Mouse (Mus musculus): Measurements from ENCODE around the gene Hes7.

Gene Hes7

GRCm38 (mm10) chr11:69088103-69088855 is 31.9 kb upstream of the Hes7 start, which contains the start of gene Vamp2:
Gene Vamp2, plus strand, starts transcription at chr11:69088490.
- DNase-seq, result peak; percentile 96 to 98

DNA sequence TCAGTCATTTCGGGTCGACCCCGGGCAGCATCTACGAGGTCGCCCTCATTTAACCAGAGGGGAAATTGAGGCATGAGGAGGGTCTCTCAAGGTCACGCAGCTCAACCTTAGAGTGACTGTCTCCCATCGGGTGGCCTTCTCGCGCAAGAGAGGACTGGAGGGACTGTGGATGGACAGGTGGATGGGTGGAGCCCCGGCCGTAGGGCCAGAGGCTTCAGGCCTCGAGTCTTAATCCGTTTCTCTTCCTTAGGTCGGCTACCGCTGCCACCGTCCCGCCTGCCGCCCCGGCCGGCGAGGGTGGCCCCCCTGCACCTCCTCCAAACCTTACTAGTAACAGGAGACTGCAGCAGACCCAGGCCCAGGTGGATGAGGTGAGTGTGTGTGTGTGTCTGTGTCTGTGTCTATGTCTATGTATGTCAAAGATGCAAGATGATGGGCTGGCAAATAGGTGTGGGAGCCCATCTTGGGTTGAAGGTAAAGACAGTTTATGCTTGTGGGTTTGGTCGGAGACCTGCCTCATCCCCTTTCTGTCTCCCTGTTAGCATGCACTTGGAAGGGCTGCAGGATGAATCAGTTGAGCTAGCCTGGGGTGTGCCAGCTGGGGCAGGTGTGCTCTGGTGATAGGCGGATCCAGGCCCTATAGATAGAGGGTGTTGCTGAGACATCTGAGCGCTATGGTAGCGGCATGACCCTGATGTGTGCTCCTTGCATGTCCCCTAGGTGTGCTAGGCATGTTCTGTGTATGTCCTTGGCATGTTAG is 31.2 kb upstream of the Hes7 start:
- peak in 1 of 2 experiments; percentile 39 for DNase-seq

GRCm38 (mm10) chr11:69089616-69090290 is 30.5 kb upstream of the Hes7 start:
- peak; percentile 33 to 54 for DNase-seq

DNA sequence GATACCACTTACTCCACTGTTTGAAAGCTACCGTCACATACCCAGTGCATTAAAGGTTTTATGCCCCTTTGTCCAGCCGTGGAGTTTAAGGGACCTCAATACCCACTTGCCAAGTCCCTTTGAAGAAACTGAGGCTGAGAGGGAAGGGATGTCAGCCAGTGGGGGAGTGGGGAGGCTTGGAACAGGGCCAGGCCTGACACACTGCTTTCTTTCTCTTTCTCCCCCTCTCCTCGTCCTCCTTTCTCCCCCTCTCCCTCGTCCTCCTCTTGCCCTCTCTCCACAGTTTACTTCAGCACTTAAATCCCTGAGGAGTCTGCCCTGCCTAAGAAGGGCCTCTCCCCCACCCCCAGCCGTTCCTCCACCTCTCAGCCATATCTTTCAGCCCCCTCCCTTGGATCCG is 29.8 kb upstream of the Hes7 start:
- DNase-seq, result peak in 1 of 2 experiments; percentile 49

GRCm38 (mm10) chr11:69091566-69092385 is 28.4 kb upstream of the Hes7 start:
- no peak for DNase-seq

DNA sequence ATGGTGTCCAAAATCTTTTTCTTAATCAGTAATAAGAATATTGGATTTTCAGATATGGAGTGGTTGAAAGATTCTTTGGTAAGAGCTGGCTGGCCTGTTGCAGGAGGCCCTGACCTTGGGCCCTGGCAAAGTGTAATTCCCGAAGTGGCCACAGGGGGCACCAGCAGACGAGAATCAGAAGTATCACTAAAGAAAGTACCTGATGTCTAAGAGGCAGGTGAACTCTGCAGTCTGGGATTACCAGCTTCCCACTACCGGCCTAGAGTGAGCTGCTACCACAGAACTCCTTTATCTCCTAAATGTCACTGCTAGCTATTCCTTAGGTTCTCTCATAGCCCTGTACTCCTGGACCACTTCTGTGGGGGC is 27.8 kb upstream of the Hes7 start:
- peak; percentile 93 to 94 for DNase-seq

GRCm38 (mm10) chr11:69092871-69093270 is 27.3 kb upstream of the Hes7 start:
- DNase-seq, result no peak

DNA sequence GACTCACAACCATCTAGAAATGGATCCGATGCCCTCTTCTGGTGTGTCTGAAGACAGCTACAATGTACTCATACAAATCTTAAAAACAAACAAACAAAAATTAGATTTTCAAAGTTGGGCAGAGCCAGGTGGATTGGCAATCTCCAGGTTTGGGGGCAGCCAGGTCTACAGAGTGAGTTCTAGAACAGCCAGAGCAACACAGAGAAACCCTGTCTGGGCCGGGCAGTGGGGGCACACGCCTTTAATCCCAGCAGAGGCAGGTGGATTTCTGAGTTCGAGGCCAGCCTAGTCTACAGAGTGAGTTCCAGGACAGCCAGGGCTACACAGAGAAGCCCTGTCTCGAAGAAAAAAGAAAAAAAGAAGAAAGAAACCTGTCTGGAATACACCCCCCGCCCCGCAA is 26.3 kb upstream of the Hes7 start:
- peak; percentile 19 to 31 for DNase-seq

GRCm38 (mm10) chr11:69094697-69095429 is 25.3 kb upstream of the Hes7 start, which contains the start of gene Per1:
Gene Per1, plus strand, starts transcription at chr11:69095217.
- peak; percentile 98 to 99 for DNase-seq

- DNase-seq, result peak; percentile 33 to 35
Measured at GRCm38 (mm10) chr11:69095511-69096231, 24.5 kb upstream of the Hes7 start.

- no peak for DNase-seq
Measured at GRCm38 (mm10) chr11:69096360-69096986, 23.7 kb upstream of the Hes7 start.

DNA sequence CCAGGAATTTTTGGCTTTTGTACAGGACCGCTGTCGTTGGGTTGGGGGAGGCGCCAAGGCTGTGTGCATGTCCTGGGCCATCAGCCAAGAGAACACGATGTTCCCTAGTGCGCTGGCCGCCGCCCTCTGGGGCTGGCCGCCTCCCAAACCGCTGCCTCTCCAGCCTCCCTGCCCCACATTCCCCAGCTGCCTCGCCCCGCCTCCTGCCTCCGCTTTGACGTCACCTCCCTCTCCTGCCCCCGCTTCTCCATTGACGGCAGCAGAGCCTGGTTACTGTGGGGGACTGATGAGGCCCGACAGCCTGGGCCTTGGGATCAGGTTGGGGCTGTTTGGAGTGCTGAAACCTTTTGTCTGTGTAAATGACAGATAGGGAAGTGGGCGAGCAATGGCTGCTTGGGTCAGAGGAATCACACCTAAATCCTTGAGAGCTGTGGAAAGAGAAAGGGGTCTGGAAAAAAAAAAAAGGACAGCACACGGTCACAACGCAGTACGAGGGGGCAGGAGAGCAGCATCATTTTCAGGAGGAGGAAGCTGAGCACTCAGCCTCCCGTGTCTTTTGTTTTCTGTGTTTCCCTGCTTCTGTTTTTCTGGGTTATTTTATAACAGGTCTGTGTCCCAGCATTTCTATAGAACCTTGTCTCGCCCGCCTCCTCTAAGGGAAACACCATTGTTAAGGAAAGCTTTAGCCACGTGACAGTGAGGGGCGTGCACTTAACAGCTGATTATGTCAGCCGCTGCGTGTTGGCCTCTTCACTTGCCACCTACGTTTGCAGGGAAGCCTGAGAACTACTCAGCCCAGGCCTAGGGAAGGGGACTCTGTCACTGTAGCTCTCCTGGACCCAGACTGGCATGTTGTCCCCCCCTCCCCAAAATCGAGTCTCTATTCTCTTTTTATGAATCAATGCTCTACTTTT is 23.0 kb upstream of the Hes7 start:
- peak; percentile 85 to 89 for DNase-seq

DNA sequence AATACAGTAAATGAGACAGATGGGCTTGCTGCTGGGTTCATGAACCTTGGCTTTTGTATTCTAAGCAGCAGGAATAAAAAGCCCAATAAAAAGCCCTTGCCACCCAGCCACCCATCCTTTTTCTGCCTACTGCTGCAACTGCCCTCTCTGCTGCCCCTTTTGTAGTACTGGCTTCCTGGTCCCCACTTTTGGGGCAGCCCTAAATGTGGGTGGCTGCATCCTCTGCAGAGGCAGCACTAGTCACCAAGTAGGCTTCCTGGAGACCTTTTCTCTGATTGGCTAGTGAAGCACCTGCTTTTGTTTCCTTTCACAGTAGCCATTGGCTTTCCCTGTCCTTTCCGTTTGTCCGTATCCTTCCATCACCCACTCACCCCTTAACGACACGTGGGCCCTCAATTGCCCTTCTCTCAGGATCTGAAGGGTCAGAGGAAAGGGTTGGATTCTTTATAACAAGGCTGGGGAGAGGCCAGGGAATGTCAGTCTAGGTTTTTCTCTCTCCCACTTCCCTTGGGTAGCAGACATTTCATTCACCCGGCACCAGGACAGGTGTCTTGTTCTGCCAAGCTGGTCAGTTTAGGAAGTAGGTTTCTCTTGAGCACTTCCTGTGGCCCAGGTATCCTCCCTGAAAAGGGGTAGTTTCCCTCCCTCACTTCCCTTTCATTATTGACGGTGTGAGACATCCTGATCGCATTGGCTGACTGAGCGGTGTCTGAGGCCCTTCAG is 22.0 kb upstream of the Hes7 start:
- DNase-seq, result peak in 1 of 2 experiments; percentile 25

DNA sequence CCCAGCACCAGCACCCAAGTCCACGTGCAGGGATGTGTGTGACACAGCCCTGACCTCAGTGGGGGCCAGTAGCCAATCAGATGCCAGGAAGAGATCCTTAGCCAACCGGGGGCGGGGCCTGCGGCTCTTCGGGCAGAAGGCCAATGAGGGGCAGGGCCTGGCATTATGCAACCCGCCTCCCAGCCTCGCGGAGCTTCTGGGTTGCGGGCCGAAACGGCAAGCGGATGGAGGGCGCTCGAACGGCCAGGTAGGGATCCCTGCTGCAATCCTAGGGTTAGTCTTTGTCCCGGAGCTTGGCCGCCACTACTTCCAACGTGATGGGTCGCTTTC is 21.5 kb upstream of the Hes7 start:
- peak; percentile 100 for DNase-seq

GRCm38 (mm10) chr11:69099177-69099914 is 20.9 kb upstream of the Hes7 start:
- peak in 1 of 2 experiments; percentile 82 for DNase-seq

GRCm38 (mm10) chr11:69099915-69100345 is 20.3 kb upstream of the Hes7 start:
- peak; percentile 93 to 96 for DNase-seq

DNA sequence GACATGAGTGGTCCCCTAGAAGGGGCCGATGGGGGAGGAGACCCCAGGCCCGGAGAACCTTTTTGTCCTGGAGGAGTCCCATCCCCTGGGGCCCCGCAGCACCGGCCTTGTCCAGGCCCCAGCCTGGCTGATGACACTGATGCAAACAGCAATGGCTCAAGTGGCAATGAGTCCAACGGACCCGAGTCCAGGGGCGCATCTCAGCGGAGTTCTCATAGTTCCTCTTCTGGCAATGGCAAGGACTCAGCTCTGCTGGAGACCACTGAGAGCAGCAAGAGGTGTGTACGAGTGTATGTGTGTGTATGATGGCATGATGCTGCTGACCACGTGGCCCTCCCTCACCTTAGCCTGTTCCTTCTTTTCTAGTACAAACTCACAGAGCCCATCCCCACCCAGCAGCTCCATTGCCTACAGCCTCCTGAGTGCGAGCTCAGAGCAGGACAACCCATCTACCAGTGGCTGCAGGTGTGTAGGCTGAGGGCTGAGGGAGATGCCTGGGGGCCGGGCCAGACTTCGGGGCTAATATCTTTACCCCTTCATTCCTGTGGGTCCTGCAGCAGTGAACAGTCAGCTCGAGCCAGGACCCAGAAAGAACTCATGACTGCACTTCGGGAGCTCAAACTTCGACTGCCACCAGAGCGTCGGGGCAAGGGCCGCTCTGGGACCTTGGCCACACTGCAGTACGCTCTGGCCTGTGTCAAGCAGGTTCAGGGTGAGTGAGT is 19.4 kb upstream of the Hes7 start:
- peak; percentile 36 to 49 for DNase-seq
